Mouse (Mus musculus) testis, adult 2 months (tissue): ENCODE results near the gene B3galt4.

Experiments used
- CTCF ChIP-seq: fragments of 200-500 bp; IDR thresholded peaks from 2 replicates; pipeline ENCODE4 v1.5.1; 2012; ENCODE audit warnings: low read depth, mild to moderate bottlenecking, inconsistent platforms, low read length, moderate library complexity; ENCODE audit not compliant: control insufficient read depth, insufficient read depth, insufficient replicate concordance
- POLR2A ChIP-seq: fragments of 200-500 bp; IDR thresholded peaks from 2 replicates; pipeline ENCODE4 v1.6.1; 2012; ENCODE audit warnings: low read depth, mild to moderate bottlenecking, inconsistent platforms, low read length, moderate library complexity; ENCODE audit not compliant: control insufficient read depth

DNA sequence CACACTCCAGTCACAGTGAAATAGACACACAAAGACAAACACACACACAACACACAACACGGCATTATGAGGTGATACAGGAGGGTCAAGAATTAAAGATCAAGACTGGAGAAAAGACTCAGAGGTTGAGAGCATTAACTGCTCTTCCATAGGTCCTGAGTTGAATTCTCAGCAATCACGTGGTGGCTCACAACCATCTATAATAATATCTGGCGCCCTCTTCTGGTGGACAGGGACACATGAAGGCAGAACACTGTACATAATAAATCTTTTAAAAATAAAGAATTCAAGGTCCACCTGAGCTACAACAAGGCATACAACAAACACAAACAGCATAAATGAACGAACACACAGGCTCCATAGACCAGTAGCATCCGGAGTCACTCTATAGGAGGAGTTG, 17.6 kb upstream of the B3galt4 start:
- TF ChIP-seq CTCF (no peak), POLR2A (no peak)
